Comparison of ENCODE assay signal across 9 mouse cellular contexts in genomic region chr11:48979251-48979650, GRCm38 (mm10). TPM values are rescaled to one million over a fixed set of nuclear protein-coding genes. Genes with fewer than 3 reads are reported as not detected.
A peak's percentile ranks its signal among the peaks of the same experiment; 100 is the strongest.
ATAC-seq and TF ChIP-seq lines count a peak whose summit lies in the region.
"Not testable (repeated sequence)": the region's sequence is repeated elsewhere in the genome, so short reads cannot be mapped to it uniquely, and the experiment has no call there.
"Had no signal": no experiment of that assay in that cellular context is flagged by ENCODE, and none has a peak within 500 bp of the region (broad histone marks: within the 10 kb centered on the region; RNA-seq: fewer than 3 reads in every experiment).

Gene 9930111J21Rik1 (minus strand): TSS chr11:48979398.

- not testable (repeated sequence) for H3K27me3 ChIP-seq in liver, embryonic 16.5 days (ENCODE audit: control insufficient read depth, insufficient read depth, low read depth, low read length)

- not testable (repeated sequence) for H3K4me2 ChIP-seq in liver, embryonic 16.5 days (ENCODE audit: low read depth, low read length)

- WGBS in bone marrow, adult 2 months, result no CpG with 5 or more reads among the region's 3 CpGs
- no CpG with 5 or more reads among the region's 3 CpGs for WGBS in liver, embryonic 16.5 days (ENCODE audit: insufficient replicate concordance)
- WGBS in macrophage (ENCODE audit: missing documents), result no CpG with 5 or more reads among the region's 3 CpGs

- not testable (repeated sequence) for H3K36me3 ChIP-seq in liver, embryonic 16.5 days (ENCODE audit: control insufficient read depth, insufficient read depth); macrophage (ENCODE audit: inconsistent target)

- not testable (repeated sequence) for H3K9me3 ChIP-seq in liver, embryonic 16.5 days (replicated peaks; ENCODE audit: control insufficient read depth, low read length)

- H3K27ac ChIP-seq in bone marrow, adult 2 months (ENCODE audit: control insufficient read depth, insufficient read depth, low read depth, low read length, poor library complexity), result 0 out of 2 replicates have a peak within 1 kb of the TSS, but pooled peaks have one; percentile 48
- not testable (repeated sequence) for H3K27ac ChIP-seq in liver, embryonic 16.5 days (ENCODE audit: low read length)
- peak within 1 kb of the TSS; percentile 65 for H3K27ac ChIP-seq in macrophage

- TF ChIP-seq POLR2A in bone marrow, adult 2 months (IDR thresholded peaks at IDR 0.05; ENCODE audit: borderline replicate concordance, control insufficient read depth, low read depth, low read length), result not testable (repeated sequence)

- peak; percentile 77 for ATAC-seq in CD4-positive, CD25-positive, alpha-beta regulatory T cell, adult 4 months
- ATAC-seq in erythroblast, adult 5-6 weeks (replicated peaks; ENCODE audit: low FRiP score, poor library complexity, severe bottlenecking), result peak; percentile 50; the same call in 1 of the 2 replicates
- peak; percentile 56 to 59 for ATAC-seq in hematopoietic stem cell, adult 5-6 weeks (replicated peaks in 1 of 2; ENCODE audit: insufficient read depth in 1 of 2, low FRiP score in 2 of 2, low TSS enrichment in 1 of 2, low read depth in 1 of 2, poor library complexity in 2 of 2, severe bottlenecking in 2 of 2)
- ATAC-seq in liver, embryonic 16.5 days (ENCODE audit: low read depth), result peak; percentile 37; the same call in 1 of the 2 replicates
- peak; percentile 82 for ATAC-seq in monocyte, adult 5-6 weeks (replicated peaks; ENCODE audit: insufficient number of reproducible peaks, low FRiP score, low TSS enrichment, poor library complexity, severe bottlenecking)

- TF ChIP-seq CTCF in bone marrow, adult 2 months (IDR thresholded peaks at IDR 0.05; ENCODE audit: control insufficient read depth, insufficient read depth, low read length), result not testable (repeated sequence)

- not testable (repeated sequence) for H3K9ac ChIP-seq in liver, embryonic 16.5 days (ENCODE audit: low read depth, low read length)

- H3K4me3 ChIP-seq in bone marrow, adult 2 months (replicated peaks; ENCODE audit: control insufficient read depth, low read depth, low read length); liver, embryonic 16.5 days (ENCODE audit: low read depth, low read length); macrophage (ENCODE audit: inconsistent target): not testable (repeated sequence)

- peaks cover 10% of the 10 kb centered on the region for H3K79me2 ChIP-seq in macrophage (ENCODE audit: inconsistent target)

- H3K4me1 ChIP-seq in bone marrow, adult 2 months (ENCODE audit: control insufficient read depth, insufficient read depth, low read length); liver, embryonic 16.5 days (ENCODE audit: control insufficient read depth, low read depth, low read length): not testable (repeated sequence)

RNA-seq across cellular contexts. Expression of gene 9930111J21Rik1, which starts in this region (rescaled TPM):
- polyA plus RNA-seq in CD4-positive, CD25-positive, alpha-beta regulatory T cell, adult 4 months (2017; shearing (Covaris generic)), result 100 to 1,000 TPM; 159 to 268 TPM
- polyA plus RNA-seq in bone marrow, adult 2 months (2011; ENCODE audit: insufficient read depth, insufficient read length, low replicate concordance, missing spikeins), result 5.1 and 7.9 TPM in 2 replicates
- total RNA-seq in erythroblast, adult 5-6 weeks (2015; ENCODE audit: low replicate concordance), result 4.6 and 18.6 TPM in 2 replicates
- 1.7 and 3.7 TPM in 2 replicates for total RNA-seq in erythroblast, adult 5-6 weeks (2017; ENCODE audit: low replicate concordance)
- 17.8 and 23.8 TPM in 2 replicates for total RNA-seq in hematopoietic stem cell, adult 5-6 weeks (2017)
- 1.1 and 1.4 TPM in 2 replicates for polyA plus RNA-seq in liver, embryonic 16.5 days (2015; fragmentation: Nextera tagmentation; extraction: Ambion mirVana)
- 100 to 1,000 TPM in 22 of 26 experiments, 10 to 100 TPM in 4; 42.7 to 472 (median 227) TPM for total RNA-seq in macrophage (2018; cell fraction: chromatin; rRNA removed)
- 100 to 1,000 TPM in 8 of 26 experiments, 10 to 100 TPM in 18; 28.3 to 158 (median 75.8) TPM for total RNA-seq in macrophage (2018; cell fraction: cytosol; rRNA removed)
- total RNA-seq in macrophage (2018; cell fraction: nucleus; rRNA removed), result 100 to 1,000 TPM in 19 of 26 experiments, 10 to 100 TPM in 7; 36.4 to 341 (median 185) TPM
- 13.0 to 45.0 TPM (median 18.5 TPM) in 3 replicates for polyA plus RNA-seq in macrophage (2018)
- 33.5 to 71.5 TPM (median 41.1 TPM) in 3 replicates for total RNA-seq in monocyte, adult 5-6 weeks (2017)
- polyA plus RNA-seq: erythroblast, embryonic 14.5 days; heart, embryonic 10.5 days had no signal
